10 mouse cellular contexts compared by ENCODE assay signal in genomic region chr2:156142820-156143219, GRCm38 (mm10). TPM values are rescaled to one million over a fixed set of nuclear protein-coding genes. Genes with fewer than 3 reads are reported as not detected.
DNase-seq lines count a peak whose midpoint lies in the region; ATAC-seq and TF ChIP-seq lines count a peak whose summit lies in the region.
"Had no signal": no experiment of that assay in that cellular context is flagged by ENCODE, and none has a peak within 500 bp of the region (broad histone marks: within the 10 kb centered on the region; RNA-seq: fewer than 3 reads in every experiment).

No protein-coding gene starts in this region.

- no peaks in the 10 kb centered on the region for H3K9me3 ChIP-seq in heart, embryonic 11.5 days (replicated peaks; ENCODE audit: control insufficient read depth, low read length)
- no peaks in the 10 kb centered on the region for H3K9me3 ChIP-seq in E14TG2a.4 (ENCODE audit: low read length)
- H3K9me3 ChIP-seq in forebrain, postnatal 0 days (ENCODE audit: low read length): no peaks in the 10 kb centered on the region

- no peaks in the 10 kb centered on the region for H3K27me3 ChIP-seq in heart, embryonic 11.5 days (ENCODE audit: control insufficient read depth, insufficient read depth, low read length)
- no peaks in the 10 kb centered on the region for H3K27me3 ChIP-seq in E14TG2a.4 (ENCODE audit: insufficient read depth, low read length)
- no peaks in the 10 kb centered on the region for H3K27me3 ChIP-seq in forebrain, postnatal 0 days (ENCODE audit: insufficient read depth, low read length)

- intact Hi-C loops in heart, postnatal 25 days (cut with DNase I): loop anchor here (5.0 kb wide), 2 partner anchors 34 to 181 kb away; no protein-coding TSS in a partner anchor

- ATAC-seq in heart, embryonic 11.5 days (replicated peaks; ENCODE audit: insufficient number of reproducible peaks, low FRiP score, low TSS enrichment): no peak
- ATAC-seq in forebrain, postnatal 0 days: no peak

- peaks cover 5% of the 10 kb centered on the region for H3K4me1 ChIP-seq in heart, embryonic 11.5 days (ENCODE audit: control insufficient read depth, insufficient read depth, low read length)
- H3K4me1 ChIP-seq in E14TG2a.4 (replicated peaks; ENCODE audit: low read depth, low read length): peaks cover 16% of the 10 kb centered on the region
- peaks cover 4% of the 10 kb centered on the region; the same call in 1 of the 2 replicates for H3K4me1 ChIP-seq in forebrain, postnatal 0 days (ENCODE audit: insufficient read depth)

- H3K27ac ChIP-seq in heart, embryonic 11.5 days (ENCODE audit: low read depth, low read length): no peak overlapping the region
- no peak overlapping the region for H3K27ac ChIP-seq in forebrain, postnatal 0 days (ENCODE audit: low read depth, low read length)
- no peak overlapping the region for H3K27ac ChIP-seq in macrophage

- DNase-seq in heart, postnatal 25 days (ENCODE audit: low spot score): no peak
- no peak for DNase-seq in forebrain, postnatal 0 days
- no peak for DNase-seq in right cerebral cortex, postnatal 36 days (ENCODE audit: low spot score in 2 of 2)
- DNase-seq in lung, postnatal 25 days (ENCODE audit: low spot score): no peak
- DNase-seq in kidney, postnatal 25 days: no peak
- DNase-seq: cerebellum, adult 9-11 months; spleen, adult 18-20 months had no signal

- WGBS in heart, embryonic 11.5 days (ENCODE audit: insufficient replicate concordance): 79% methylated on average over 2 of the region's 2 CpGs
- 72% methylated on average over 2 of the region's 2 CpGs for WGBS in forebrain, postnatal 0 days
- 95% methylated on average over 2 of the region's 2 CpGs for WGBS in macrophage (ENCODE audit: missing documents)

- peak; percentile 24; the same call in 1 of the 2 replicates for TF ChIP-seq CTCF in E14TG2a.4 (conservative IDR thresholded peaks at IDR 0.05; ENCODE audit: low read length)
- peak; percentile 25; the same call in 1 of the 2 replicates for TF ChIP-seq CTCF in forebrain, postnatal 0 days (IDR thresholded peaks at IDR 0.05; ENCODE audit: low read depth)

- peak overlapping the region; percentile 90 for H3K4me2 ChIP-seq in heart, embryonic 11.5 days
- H3K4me2 ChIP-seq in forebrain, postnatal 0 days (ENCODE audit: low read depth): peak overlapping the region; percentile 83

- peaks cover 3% of the 10 kb centered on the region for H3K36me3 ChIP-seq in heart, embryonic 11.5 days (ENCODE audit: control insufficient read depth, insufficient read depth, low read length)
- H3K36me3 ChIP-seq in E14TG2a.4 (ENCODE audit: insufficient read depth, low read length) (peaks cover 55% of the 10 kb centered on the region), macrophage (ENCODE audit: inconsistent target) (peaks cover 9% of the 10 kb centered on the region; the same call in 1 of the 2 replicates)
- peaks cover 24% of the 10 kb centered on the region for H3K36me3 ChIP-seq in forebrain, postnatal 0 days (ENCODE audit: insufficient read depth)

- peak overlapping the region; percentile 60 for H3K4me3 ChIP-seq in heart, embryonic 11.5 days (ENCODE audit: low read depth, low read length)
- H3K4me3 ChIP-seq in E14TG2a.4 (replicated peaks; ENCODE audit: low read length) (peak overlapping the region; percentile 93), macrophage (ENCODE audit: inconsistent target) (peak overlapping the region; percentile 89; the same call in 1 of the 2 replicates)
- peak overlapping the region; percentile 67; the same call in 1 of the 2 replicates for H3K4me3 ChIP-seq in forebrain, postnatal 0 days (ENCODE audit: low read depth, low read length)

- peaks cover 17% of the 10 kb centered on the region for H3K79me2 ChIP-seq in macrophage (ENCODE audit: inconsistent target)

- peak overlapping the region; percentile 74; the same call in 1 of the 2 replicates for H3K9ac ChIP-seq in heart, embryonic 11.5 days (ENCODE audit: low read depth, low read length)
- peak overlapping the region; percentile 83 for H3K9ac ChIP-seq in forebrain, postnatal 0 days

RNA-seq across cellular contexts. Expression of gene Romo1, which starts 1.0 kb away (rescaled TPM):
- 428 and 430 TPM in 2 replicates for polyA plus RNA-seq in heart, embryonic 11.5 days (2014; fragmentation: Nextera tagmentation; extraction: Ambion mirVana)
- total RNA-seq in heart, postnatal 25 days (2021): 100 to 1,000 TPM; 324 to 347 TPM
- 91.3 and 132 TPM in 2 replicates for total RNA-seq in forebrain, postnatal 0 days (2014; rRNA removed)
- 529 and 662 TPM in 2 replicates for polyA plus RNA-seq in forebrain, postnatal 0 days (2015; fragmentation: Nextera tagmentation; extraction: Ambion mirVana)
- 10 to 100 TPM in 1 of 26 experiments, 1 to 10 TPM in 19, not detected in 6; 1.9 to 20.1 (median 4.0) TPM for total RNA-seq in macrophage (2018; cell fraction: chromatin; rRNA removed)
- total RNA-seq in macrophage (2018; cell fraction: cytosol; rRNA removed): 100 to 1,000 TPM in 13 of 26 experiments, 10 to 100 TPM in 13; 55.6 to 146 (median 91.7) TPM
- total RNA-seq in macrophage (2018; cell fraction: nucleus; rRNA removed): 10 to 100 TPM in 24 of 26 experiments, 1 to 10 TPM in 2; 7.6 to 44.5 (median 19.3) TPM
- 73.4 to 124 TPM (median 123 TPM) in 3 replicates for polyA plus RNA-seq in macrophage (2018)

RNA-seq across cellular contexts. Expression of gene Nfs1, which starts 1.2 kb away (rescaled TPM):
- polyA plus RNA-seq in heart, embryonic 11.5 days (2014; fragmentation: Nextera tagmentation; extraction: Ambion mirVana): 55.7 and 58.2 TPM in 2 replicates
- 10 to 100 TPM; 81.0 to 81.3 TPM for total RNA-seq in heart, postnatal 25 days (2021)
- total RNA-seq in forebrain, postnatal 0 days (2014; rRNA removed): 41.9 and 42.7 TPM in 2 replicates
- polyA plus RNA-seq in forebrain, postnatal 0 days (2015; fragmentation: Nextera tagmentation; extraction: Ambion mirVana): 41.2 and 48.6 TPM in 2 replicates
- total RNA-seq in macrophage (2018; cell fraction: chromatin; rRNA removed): 10 to 100 TPM in 21 of 26 experiments, 1 to 10 TPM in 5; 8.7 to 56.2 (median 30.2) TPM
- total RNA-seq in macrophage (2018; cell fraction: cytosol; rRNA removed): 10 to 100 TPM; 20.5 to 31.6 (median 26.0) TPM
- total RNA-seq in macrophage (2018; cell fraction: nucleus; rRNA removed): 10 to 100 TPM in 25 of 26 experiments, 1 to 10 TPM in 1; 8.2 to 39.3 (median 21.9) TPM
- polyA plus RNA-seq in macrophage (2018): 18.6 to 31.0 TPM (median 24.7 TPM) in 3 replicates

RNA-seq across cellular contexts. Expression of gene Gm28036, which starts 15.9 kb away (rescaled TPM):
- polyA plus RNA-seq in heart, embryonic 11.5 days (2014; fragmentation: Nextera tagmentation; extraction: Ambion mirVana): 11.6 and 14.1 TPM in 2 replicates
- 10 to 100 TPM; 10.3 to 12.9 TPM for total RNA-seq in heart, postnatal 25 days (2021)
- total RNA-seq in forebrain, postnatal 0 days (2014; rRNA removed): 14.4 and 20.5 TPM in 2 replicates
- 8.6 and 13.0 TPM in 2 replicates for polyA plus RNA-seq in forebrain, postnatal 0 days (2015; fragmentation: Nextera tagmentation; extraction: Ambion mirVana)
- total RNA-seq in macrophage (2018; cell fraction: chromatin; rRNA removed): 10 to 100 TPM in 9 of 26 experiments, 1 to 10 TPM in 17; 2.0 to 18.0 (median 8.1) TPM
- 10 to 100 TPM in 7 of 26 experiments, 1 to 10 TPM in 19; 5.8 to 19.7 (median 8.8) TPM for total RNA-seq in macrophage (2018; cell fraction: cytosol; rRNA removed)
- 10 to 100 TPM in 1 of 26 experiments, 1 to 10 TPM in 25; 1.7 to 15.0 (median 5.8) TPM for total RNA-seq in macrophage (2018; cell fraction: nucleus; rRNA removed)
- polyA plus RNA-seq in macrophage (2018): 6.1 to 13.9 TPM (median 8.1 TPM) in 3 replicates

RNA-seq across cellular contexts. Expression of gene Rbm12, which starts 31.0 kb away (rescaled TPM):
- 22.3 and 25.8 TPM in 2 replicates for polyA plus RNA-seq in heart, embryonic 11.5 days (2014; fragmentation: Nextera tagmentation; extraction: Ambion mirVana)
- total RNA-seq in heart, postnatal 25 days (2021): 10 to 100 TPM; 13.2 to 14.2 TPM
- 28.6 and 31.6 TPM in 2 replicates for total RNA-seq in forebrain, postnatal 0 days (2014; rRNA removed)
- polyA plus RNA-seq in forebrain, postnatal 0 days (2015; fragmentation: Nextera tagmentation; extraction: Ambion mirVana): 17.7 and 19.4 TPM in 2 replicates
- total RNA-seq in macrophage (2018; cell fraction: chromatin; rRNA removed): 10 to 100 TPM; 23.9 to 65.7 (median 40.6) TPM
- 10 to 100 TPM in 20 of 26 experiments, 1 to 10 TPM in 6; 7.5 to 28.0 (median 13.2) TPM for total RNA-seq in macrophage (2018; cell fraction: cytosol; rRNA removed)
- 10 to 100 TPM; 14.4 to 52.5 (median 23.9) TPM for total RNA-seq in macrophage (2018; cell fraction: nucleus; rRNA removed)
- 7.2 to 20.5 TPM (median 8.4 TPM) in 3 replicates for polyA plus RNA-seq in macrophage (2018)

RNA-seq across cellular contexts. Expression of gene Cpne1, which starts 31.1 kb away (rescaled TPM):
- polyA plus RNA-seq in heart, embryonic 11.5 days (2014; fragmentation: Nextera tagmentation; extraction: Ambion mirVana): 29.5 and 35.7 TPM in 2 replicates
- total RNA-seq in heart, postnatal 25 days (2021): 10 to 100 TPM; 15.6 to 18.4 TPM
- total RNA-seq in forebrain, postnatal 0 days (2014; rRNA removed): 29.5 and 30.4 TPM in 2 replicates
- 5.1 and 13.2 TPM in 2 replicates for polyA plus RNA-seq in forebrain, postnatal 0 days (2015; fragmentation: Nextera tagmentation; extraction: Ambion mirVana)
- total RNA-seq in macrophage (2018; cell fraction: chromatin; rRNA removed): 10 to 100 TPM; 13.3 to 75.6 (median 39.1) TPM
- total RNA-seq in macrophage (2018; cell fraction: cytosol; rRNA removed): 10 to 100 TPM in 25 of 26 experiments, 1 to 10 TPM in 1; 8.8 to 36.0 (median 20.0) TPM
- 10 to 100 TPM in 24 of 26 experiments, 1 to 10 TPM in 2; 6.7 to 45.3 (median 27.3) TPM for total RNA-seq in macrophage (2018; cell fraction: nucleus; rRNA removed)
- polyA plus RNA-seq in macrophage (2018): 7.4 to 25.3 TPM (median 17.9 TPM) in 3 replicates
